Mouse (Mus musculus): ENCODE measurements at regions not wholly inside any gene's neighbourhood (a gene's known extent, or its start where the extent isn't known, plus 50 kb on each side); places are given as distances from the start of the nearest gene placed in this dataset.

- no peak overlapping the region for H3K9ac ChIP-seq (ENCODE audit: low read depth, low read length, severe bottlenecking)
- H3K9me3 ChIP-seq (ENCODE audit: control insufficient read depth, low read length) = no peaks in the 10 kb centered on the region
- no peak for TF ChIP-seq POLR2A (IDR thresholded peaks at IDR 0.05; ENCODE audit: borderline replicate concordance, extremely low read depth, insufficient read depth, insufficient read length)
- H3K4me1 ChIP-seq (ENCODE audit: control insufficient read depth, insufficient read depth, low read length) = peaks cover 28% of the 10 kb centered on the region
- H3K27me3 ChIP-seq (ENCODE audit: control insufficient read depth, insufficient read depth, low read length) = no peaks in the 10 kb centered on the region
- no peak overlapping the region for H3K4me2 ChIP-seq (replicated peaks; ENCODE audit: low read depth, low read length, severe bottlenecking)
- WGBS = 66% methylated on average over 14 of the region's 14 CpGs
- no peaks in the 10 kb centered on the region for H3K36me3 ChIP-seq (ENCODE audit: control insufficient read depth, insufficient read depth, low read length)
- no peak for ATAC-seq (ENCODE audit: low FRiP score, low read depth)
- DNase-seq (ENCODE audit: low spot score) = peak; percentile 57
- no peak overlapping the region for H3K4me3 ChIP-seq (replicated peaks; ENCODE audit: low read length)
- no peak overlapping the region; the same call in 1 of the 2 replicates for H3K27ac ChIP-seq (replicated peaks; ENCODE audit: low read depth, low read length)
Observed at GRCm38 (mm10) chr6:51009526-51010340, 355.5 kb upstream of the Npvf start.

- Histone ChIP-seq H3K36me3 (ENCODE audit: control insufficient read depth, insufficient read depth, low read length) (no peaks in the 10 kb centered on the region), H3K9ac (ENCODE audit: low read depth, low read length, severe bottlenecking) (no peak overlapping the region), H3K4me3 (replicated peaks; ENCODE audit: low read length) (no peak overlapping the region), H3K4me1 (ENCODE audit: control insufficient read depth, insufficient read depth, low read length) (peaks cover 20% of the 10 kb centered on the region), H3K9me3 (ENCODE audit: control insufficient read depth, low read length) (no peaks in the 10 kb centered on the region), H3K27me3 (ENCODE audit: control insufficient read depth, insufficient read depth, low read length) (no peaks in the 10 kb centered on the region), H3K4me2 (replicated peaks; ENCODE audit: low read depth, low read length, severe bottlenecking) (no peak overlapping the region), H3K27ac (replicated peaks; ENCODE audit: low read depth, low read length) (no peak overlapping the region)
- DNase-seq (ENCODE audit: low spot score) (no peak), ATAC-seq (ENCODE audit: low FRiP score, low read depth) (no peak)
- 58% methylated on average over 1 of the region's 1 CpGs for WGBS
- TF ChIP-seq POLR2A (IDR thresholded peaks at IDR 0.05; ENCODE audit: borderline replicate concordance, extremely low read depth, insufficient read depth, insufficient read length) = no peak
Observed at GRCm38 (mm10) chr6:51010536-51010935, 356.3 kb upstream of the Npvf start.

DNA sequence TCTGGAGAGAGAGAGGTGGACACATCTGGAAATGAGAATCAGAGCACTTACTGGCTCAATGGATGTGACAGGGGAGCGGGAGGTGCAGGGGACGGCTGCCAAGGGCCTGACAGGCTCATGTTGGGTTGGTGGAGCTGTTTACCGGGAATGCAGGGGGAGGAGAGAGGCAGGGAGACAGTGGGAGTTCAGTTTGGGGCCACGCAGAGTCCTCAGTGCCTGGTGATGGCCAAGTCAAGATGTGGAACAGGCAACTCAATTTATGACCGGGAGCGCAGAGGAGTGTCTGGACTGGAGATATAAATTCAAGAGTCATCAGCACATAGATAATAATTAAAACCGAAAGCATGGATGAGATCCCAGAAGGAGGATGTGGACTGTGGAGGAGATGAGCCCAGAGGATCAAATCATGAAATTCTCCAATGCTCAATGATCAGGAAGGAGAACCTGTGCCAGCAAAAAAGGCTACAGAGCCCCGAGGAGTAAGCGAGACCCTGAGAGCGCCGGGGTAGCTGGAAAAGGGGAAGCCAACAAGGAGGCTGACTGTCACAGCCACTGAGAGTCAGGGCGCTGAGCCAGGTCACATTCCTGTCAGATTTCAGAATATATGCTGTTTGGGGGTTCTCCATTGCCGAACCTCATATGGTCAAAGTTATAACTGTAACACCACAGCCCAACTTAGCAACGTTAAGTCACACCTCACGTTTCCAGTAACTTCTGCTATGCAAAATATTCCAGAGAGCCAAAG is 358.0 kb upstream of the Npvf start:
- Histone ChIP-seq H3K36me3 (ENCODE audit: control insufficient read depth, insufficient read depth, low read length) (no peaks in the 10 kb centered on the region), H3K4me1 (ENCODE audit: control insufficient read depth, insufficient read depth, low read length) (peaks cover 8% of the 10 kb centered on the region), H3K4me2 (replicated peaks; ENCODE audit: low read depth, low read length, severe bottlenecking) (no peak overlapping the region), H3K9ac (ENCODE audit: low read depth, low read length, severe bottlenecking) (no peak overlapping the region), H3K9me3 (ENCODE audit: control insufficient read depth, low read length) (no peaks in the 10 kb centered on the region), H3K4me3 (replicated peaks; ENCODE audit: low read length) (no peak overlapping the region), H3K27me3 (ENCODE audit: control insufficient read depth, insufficient read depth, low read length) (no peaks in the 10 kb centered on the region), H3K27ac (replicated peaks; ENCODE audit: low read depth, low read length) (no peak overlapping the region; the same call in 1 of the 2 replicates)
- WGBS = 58% methylated on average over 15 of the region's 15 CpGs
- no peak for TF ChIP-seq POLR2A (IDR thresholded peaks at IDR 0.05; ENCODE audit: borderline replicate concordance, extremely low read depth, insufficient read depth, insufficient read length)
- DNase-seq (ENCODE audit: low spot score) (peak; percentile 56), ATAC-seq (ENCODE audit: low FRiP score, low read depth) (peak; percentile 41; the same call in 1 of the 2 replicates)

- H3K36me3 ChIP-seq (ENCODE audit: control insufficient read depth, insufficient read depth, low read length) = no peaks in the 10 kb centered on the region
- no peak for ATAC-seq (ENCODE audit: low FRiP score, low read depth)
- no peak for TF ChIP-seq POLR2A (IDR thresholded peaks at IDR 0.05; ENCODE audit: borderline replicate concordance, extremely low read depth, insufficient read depth, insufficient read length)
- no peak overlapping the region for H3K4me2 ChIP-seq (replicated peaks; ENCODE audit: low read depth, low read length, severe bottlenecking)
- H3K4me3 ChIP-seq (replicated peaks; ENCODE audit: low read length) = no peak overlapping the region
- H3K9me3 ChIP-seq (ENCODE audit: control insufficient read depth, low read length) = no peaks in the 10 kb centered on the region
- no peak overlapping the region for H3K27ac ChIP-seq (replicated peaks; ENCODE audit: low read depth, low read length)
- WGBS = 80% methylated on average over 2 of the region's 2 CpGs
- DNase-seq (ENCODE audit: low spot score) = no peak
- peaks cover 15% of the 10 kb centered on the region for H3K4me1 ChIP-seq (ENCODE audit: control insufficient read depth, insufficient read depth, low read length)
- H3K27me3 ChIP-seq (ENCODE audit: control insufficient read depth, insufficient read depth, low read length) = no peaks in the 10 kb centered on the region
- no peak overlapping the region for H3K9ac ChIP-seq (ENCODE audit: low read depth, low read length, severe bottlenecking)
Observed at GRCm38 (mm10) chr6:51015735-51016134, 361.5 kb upstream of the Npvf start.

DNA sequence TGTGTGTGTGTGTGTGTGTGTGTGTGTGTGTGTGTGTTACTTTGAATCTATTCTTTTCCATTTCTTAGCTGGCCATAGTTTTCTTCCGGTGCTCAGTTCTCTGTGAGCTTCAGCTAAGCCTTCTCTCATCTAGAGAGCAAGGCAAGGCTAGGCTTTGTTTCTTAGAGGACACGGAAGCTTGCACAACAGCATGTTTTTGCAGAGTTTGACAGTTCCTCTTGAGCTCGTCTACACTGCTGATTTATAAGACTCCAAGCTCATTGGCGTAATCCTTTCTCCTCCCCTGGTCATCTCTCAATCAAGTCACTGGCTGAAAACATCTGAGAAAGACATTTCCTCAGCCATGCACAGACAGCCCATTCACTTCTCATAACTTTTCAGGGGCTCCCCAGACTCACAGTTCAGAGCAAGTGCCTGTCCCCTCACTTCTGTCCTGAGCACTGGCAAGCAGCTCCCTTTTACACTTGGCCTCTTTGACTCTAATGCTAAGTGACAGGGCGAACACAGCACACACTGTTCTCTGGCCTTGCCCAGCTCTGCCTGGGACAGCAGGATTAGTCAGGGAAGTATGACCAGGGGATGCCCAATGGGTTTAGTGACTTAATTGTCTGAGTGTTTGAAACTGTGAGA is 362.3 kb upstream of the Npvf start:
- Histone ChIP-seq H3K27me3 (ENCODE audit: control insufficient read depth, insufficient read depth, low read length) (no peaks in the 10 kb centered on the region), H3K4me1 (ENCODE audit: control insufficient read depth, insufficient read depth, low read length) (peaks cover 15% of the 10 kb centered on the region), H3K4me2 (replicated peaks; ENCODE audit: low read depth, low read length, severe bottlenecking) (no peak overlapping the region), H3K36me3 (ENCODE audit: control insufficient read depth, insufficient read depth, low read length) (no peaks in the 10 kb centered on the region), H3K27ac (replicated peaks; ENCODE audit: low read depth, low read length) (no peak overlapping the region), H3K4me3 (replicated peaks; ENCODE audit: low read length) (no peak overlapping the region), H3K9ac (ENCODE audit: low read depth, low read length, severe bottlenecking) (no peak overlapping the region), H3K9me3 (ENCODE audit: control insufficient read depth, low read length) (no peaks in the 10 kb centered on the region)
- WGBS = 67% methylated on average over 5 of the region's 5 CpGs
- DNase-seq (ENCODE audit: low spot score) = no peak
- no peak for ATAC-seq (ENCODE audit: low FRiP score, low read depth)
- no peak for TF ChIP-seq POLR2A (IDR thresholded peaks at IDR 0.05; ENCODE audit: borderline replicate concordance, extremely low read depth, insufficient read depth, insufficient read length)

Measured in limb, embryonic 14.5 days (tissue).